Mouse (Mus musculus): ENCODE results near the gene Spats2.

The Spats2 gene

GRCm38 (mm10) chr15:99097840-99098492 is 27.8 kb upstream of the Spats2 start:
- peak; percentile 49 for DNase-seq (ENCODE audit: low read depth)

- DNase-seq (ENCODE audit: low read depth): peak; percentile 24
These were observed 27.2 kb upstream of the Spats2 start for GRCm38 (mm10) chr15:99098493-99098861.

GRCm38 (mm10) chr15:99099139-99099556 is 26.6 kb upstream of the Spats2 start:
- DNase-seq (ENCODE audit: low read depth): peak; percentile 82

GRCm38 (mm10) chr15:99099984-99100383 is 25.7 kb upstream of the Spats2 start:
- peak; percentile 32 for DNase-seq (ENCODE audit: low read depth)

GRCm38 (mm10) chr15:99105238-99105637 is 20.5 kb upstream of the Spats2 start:
- no peak for DNase-seq (ENCODE audit: low read depth)

DNA sequence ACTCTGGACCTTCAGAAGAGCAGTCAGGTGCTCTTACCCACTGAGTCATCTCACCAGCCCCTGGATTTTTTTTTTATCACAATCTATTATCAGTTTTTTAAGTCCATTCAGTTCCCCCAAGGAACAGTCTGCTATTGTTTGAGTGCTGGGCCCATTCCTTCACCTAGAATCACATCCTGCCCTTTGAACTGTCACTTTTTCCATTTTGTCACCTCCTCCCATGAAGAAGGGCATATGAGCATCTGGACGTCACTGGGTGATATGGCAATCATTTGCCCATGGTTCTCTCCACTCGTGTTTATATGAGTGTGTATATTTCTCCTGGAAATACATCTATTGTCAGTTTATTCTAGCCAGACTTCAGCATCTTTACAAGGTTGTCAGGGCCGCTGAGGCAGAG is 17.9 kb upstream of the Spats2 start:
- DNase-seq (ENCODE audit: low read depth): no peak

GRCm38 (mm10) chr15:99111139-99111538 is 14.6 kb upstream of the Spats2 start:
- DNase-seq (ENCODE audit: low read depth): peak; percentile 45

- no peak for DNase-seq (ENCODE audit: low read depth)
These were observed 13.9 kb upstream of the Spats2 start for GRCm38 (mm10) chr15:99111809-99112208.

DNA sequence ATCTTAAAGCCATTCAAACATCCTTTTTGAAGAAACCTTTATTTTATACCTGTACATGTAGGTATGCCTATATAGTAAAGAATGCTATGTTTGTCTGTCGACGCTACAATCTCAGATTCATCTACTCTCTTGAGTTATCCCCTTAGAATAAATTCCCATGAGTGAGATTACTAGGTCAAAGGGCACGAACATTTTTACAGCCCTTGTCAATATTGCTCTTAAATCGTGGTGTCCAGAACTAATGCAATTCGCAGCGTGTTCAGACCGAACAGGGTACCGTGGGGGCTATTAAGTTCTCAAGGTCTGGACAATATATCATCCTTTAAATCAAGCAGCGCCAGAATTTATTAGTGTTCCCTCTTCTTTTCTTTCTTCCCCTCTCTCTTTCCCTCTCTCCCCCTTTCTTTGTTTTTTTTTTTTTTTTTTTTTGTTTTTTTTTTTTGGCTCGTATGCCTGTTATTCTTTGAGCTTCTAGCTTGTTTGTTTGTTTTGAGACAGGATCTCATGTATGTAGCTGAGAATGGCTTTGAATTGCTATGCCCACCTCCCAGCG is 12.8 kb upstream of the Spats2 start:
- no peak for DNase-seq (ENCODE audit: low read depth)

DNA sequence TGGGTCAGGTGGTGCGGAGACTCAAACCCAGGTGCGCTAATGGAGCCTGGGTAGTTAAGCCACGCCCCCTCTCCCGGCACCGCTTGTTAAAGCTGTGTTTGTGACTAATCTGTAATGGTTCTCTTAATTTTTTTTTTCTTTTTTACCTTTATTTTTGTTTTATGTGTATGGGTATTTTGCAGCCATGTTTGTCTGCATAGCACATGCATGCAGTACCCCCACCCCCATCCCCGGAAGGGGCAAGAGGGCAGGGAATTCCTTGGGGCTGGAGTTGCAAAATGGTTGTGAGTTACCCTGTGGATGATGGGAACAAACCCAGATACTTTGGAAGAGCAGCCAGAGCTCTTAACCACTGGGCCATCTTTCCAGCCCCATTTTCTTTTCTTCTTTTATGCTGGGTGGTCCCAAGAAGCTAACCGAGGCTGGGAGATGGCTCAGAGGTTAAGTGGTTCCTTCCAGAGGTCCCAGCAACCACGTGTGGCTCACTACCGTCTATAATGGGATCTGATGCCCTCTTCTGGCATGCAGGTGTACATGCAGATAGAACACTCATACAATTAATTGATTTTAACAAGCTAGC is 12.2 kb upstream of the Spats2 start:
- peak; percentile 27 for DNase-seq (ENCODE audit: low read depth)

DNA sequence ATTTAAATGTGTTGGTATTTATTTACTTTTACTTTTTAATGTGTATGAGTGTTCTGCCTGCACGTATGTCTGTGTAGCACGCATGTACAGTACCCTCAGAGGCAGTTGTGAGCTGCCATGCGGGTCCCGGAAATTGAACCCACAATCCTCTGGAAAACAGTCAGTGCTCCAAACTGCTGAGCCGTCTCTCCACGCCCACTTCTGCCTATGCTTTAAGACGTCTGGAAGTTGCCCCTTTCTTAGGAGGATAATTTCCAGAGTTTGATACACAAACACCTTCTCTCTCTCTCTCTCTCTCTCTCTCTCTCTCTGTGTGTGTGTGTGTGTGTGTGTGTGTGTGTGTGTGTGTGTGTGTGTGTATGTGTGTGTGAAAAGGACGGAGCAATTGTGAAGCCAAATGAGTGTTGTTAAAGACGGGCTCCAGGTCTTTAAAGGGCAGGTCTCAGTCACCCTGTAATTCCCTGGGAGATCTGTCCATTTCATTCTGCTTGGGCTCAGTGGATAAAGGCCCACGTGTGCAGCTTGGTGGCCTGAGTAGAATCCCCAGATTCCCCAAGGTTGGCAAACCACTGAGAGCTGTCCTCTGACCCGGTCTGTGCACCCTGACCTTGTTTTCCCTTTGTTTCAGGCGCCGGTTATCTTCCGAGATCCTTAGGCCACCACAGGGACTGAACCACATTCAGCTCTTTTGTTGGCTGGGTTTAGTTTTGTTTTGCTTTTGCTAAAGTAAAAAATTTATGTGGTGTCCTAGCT is 11.2 kb upstream of the Spats2 start:
- no peak for DNase-seq (ENCODE audit: low read depth)

DNA sequence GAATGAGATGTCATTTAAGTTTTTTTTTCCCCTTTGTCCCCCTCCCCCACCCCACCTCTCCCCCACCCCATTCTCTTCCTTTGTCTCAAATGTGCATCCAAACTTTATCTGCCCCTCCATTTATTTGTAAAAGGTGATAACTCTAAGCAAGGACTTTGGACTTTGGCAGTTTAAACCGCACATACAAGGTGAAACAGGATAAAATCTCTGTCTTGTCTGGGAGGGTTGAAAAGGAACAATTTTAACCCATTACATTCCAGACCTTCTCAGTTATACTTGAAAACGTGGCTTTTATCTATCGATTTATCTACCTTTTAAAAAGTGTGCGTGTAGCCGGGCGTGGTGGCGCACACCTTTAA is 10.7 kb upstream of the Spats2 start:
- no peak for DNase-seq (ENCODE audit: low read depth)

DNA sequence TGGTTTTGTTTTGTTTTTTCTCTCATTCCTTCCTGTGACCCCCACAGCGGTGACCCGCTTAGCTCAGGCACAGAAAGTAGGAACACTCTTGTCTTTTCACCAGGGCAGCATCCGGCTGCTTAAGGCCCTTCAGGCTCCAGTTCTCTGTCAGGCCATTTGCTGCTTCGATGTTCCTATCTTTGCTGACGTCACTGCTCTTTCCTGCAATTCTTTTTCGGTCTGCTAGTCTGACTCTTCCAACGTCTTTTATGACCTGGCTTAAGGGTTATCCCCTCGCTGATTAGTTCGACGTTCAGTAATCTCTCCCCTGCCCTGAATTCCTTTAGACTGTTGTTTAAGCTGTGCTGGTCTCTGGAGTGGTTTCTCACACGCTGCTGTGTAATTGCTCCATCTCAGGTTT is 9.2 kb upstream of the Spats2 start:
- no peak for DNase-seq (ENCODE audit: low read depth)

GRCm38 (mm10) chr15:99120814-99121213 is 4.9 kb upstream of the Spats2 start:
- no peak for DNase-seq (ENCODE audit: low read depth)

GRCm38 (mm10) chr15:99122642-99123041 is 3.1 kb upstream of the Spats2 start:
- peak; percentile 25 for DNase-seq (ENCODE audit: low read depth)

DNA sequence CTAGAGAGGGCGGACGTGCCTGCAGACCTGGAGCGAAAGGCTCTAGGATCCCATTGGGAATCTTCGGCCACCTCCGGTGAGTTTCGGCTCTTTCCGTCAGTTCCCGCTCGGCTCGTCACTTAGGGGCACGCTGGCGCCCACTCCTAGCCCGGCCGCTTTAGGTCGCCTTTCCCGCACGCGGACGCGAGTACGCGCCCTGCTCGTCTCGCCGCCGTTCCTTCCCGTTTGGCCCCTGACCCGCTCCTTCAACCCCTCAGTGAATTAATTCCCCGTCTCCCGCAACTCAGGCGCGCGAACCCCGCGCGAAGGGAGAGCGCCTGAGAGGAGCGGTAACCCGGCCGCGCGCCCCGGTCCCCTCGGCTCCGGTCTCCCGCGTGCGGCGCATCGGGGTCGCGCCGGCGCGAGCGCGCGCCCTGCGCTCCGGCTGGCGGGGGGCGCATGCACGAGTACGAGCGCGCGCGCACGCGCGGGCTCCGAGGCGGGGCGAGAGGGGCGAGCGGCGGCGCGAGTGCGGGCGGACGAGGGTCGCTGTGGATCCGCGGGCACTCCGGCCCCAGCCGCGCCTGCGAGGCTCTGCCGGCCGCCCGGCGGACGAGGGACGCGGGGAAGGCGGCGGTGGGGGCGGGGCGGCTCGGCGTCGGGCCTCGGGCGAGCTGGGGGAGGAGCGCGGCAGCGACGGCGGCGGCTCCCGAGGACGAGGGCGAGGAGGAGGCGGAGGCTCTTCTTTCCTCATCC is 532 bp downstream of the Spats2 start:
- DNase-seq (ENCODE audit: low read depth): peak; percentile 90

DNA sequence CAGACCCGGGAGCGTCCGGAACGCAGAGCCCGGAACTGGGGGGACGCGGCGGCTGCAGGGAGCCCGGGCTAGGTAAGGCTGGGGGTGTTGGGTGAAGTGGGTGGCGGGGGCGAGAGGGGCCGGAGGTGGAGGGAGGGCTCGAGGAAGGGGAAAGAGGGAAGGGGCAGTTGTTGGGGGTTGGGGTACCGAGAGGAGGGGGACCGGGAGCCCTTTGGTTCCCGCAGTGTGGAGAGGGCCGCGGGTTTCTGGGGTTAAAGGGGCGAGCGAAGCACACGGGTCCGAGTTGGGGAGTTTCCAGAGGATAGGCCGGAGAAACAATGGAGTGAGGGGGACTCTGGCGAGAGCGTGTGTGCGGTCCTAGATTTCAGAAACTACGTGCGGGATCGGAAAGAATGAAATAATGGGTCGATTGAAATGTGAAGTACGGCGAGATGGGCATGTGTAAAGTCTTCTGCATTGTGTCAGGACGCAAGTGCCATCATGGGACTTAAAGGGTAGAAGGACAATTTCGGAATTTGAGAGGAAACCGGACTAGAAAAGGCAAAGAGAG is 1.2 kb downstream of the Spats2 start:
- peak; percentile 47 for DNase-seq (ENCODE audit: low read depth)

GRCm38 (mm10) chr15:99127851-99128522 is 2.3 kb downstream of the Spats2 start:
- no peak for DNase-seq (ENCODE audit: low read depth)

GRCm38 (mm10) chr15:99129441-99129840 is 3.7 kb downstream of the Spats2 start:
- DNase-seq (ENCODE audit: low read depth): no peak

DNA sequence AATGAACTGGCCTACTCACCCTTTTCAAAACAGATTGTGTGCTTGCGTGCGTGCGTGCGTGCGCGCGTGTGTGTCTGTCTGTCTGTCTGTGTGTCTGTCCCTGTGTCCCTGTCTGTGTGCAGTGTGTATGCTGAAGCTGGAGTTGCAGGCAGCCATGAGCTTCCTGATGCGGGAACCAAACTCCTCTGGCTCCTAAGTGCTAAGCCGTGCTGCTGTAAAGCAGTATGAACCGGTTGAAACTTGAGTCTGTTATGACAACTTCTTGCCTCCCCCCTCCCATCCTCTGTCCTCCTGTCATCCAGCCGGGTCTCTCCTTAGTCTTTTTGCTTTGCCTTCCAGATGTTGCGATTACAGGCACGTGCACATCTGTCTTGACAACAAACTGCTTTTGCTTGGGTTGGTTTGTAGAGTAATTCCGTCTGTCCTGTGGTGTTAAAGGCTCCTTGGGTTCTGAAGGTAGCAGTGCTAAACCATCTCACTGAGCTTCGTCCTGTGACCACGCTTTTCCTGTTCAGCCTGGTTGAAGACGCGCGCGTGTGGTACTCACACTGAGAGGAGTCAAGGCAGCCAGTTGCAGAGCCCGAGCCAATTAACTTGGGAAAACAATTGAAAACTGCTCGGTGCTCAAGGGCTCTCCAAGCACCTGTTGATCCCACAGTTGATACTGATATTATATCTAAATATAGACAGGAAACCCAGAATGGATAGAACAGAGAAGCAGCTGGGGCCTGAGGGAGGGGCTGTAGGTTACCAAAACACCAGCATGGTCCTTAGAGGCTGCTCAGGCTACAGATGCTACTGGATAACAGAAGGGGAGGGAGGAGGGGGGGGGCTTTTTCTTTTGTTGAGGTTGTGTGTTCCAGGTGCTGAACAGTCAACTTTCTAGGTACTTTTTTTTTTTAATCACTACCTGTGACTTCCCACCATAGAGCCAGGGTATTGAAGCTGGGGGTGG is 4.5 kb downstream of the Spats2 start:
- DNase-seq (ENCODE audit: low read depth): no peak

Data from NIH3T3 (cell line).